Mouse (Mus musculus) lung, postnatal 0 days (tissue): ENCODE data around the gene Nckap5.

ENCODE experiments used
- CTCF ChIP-seq: IDR thresholded peaks from 2 replicates; pipeline ENCODE4 v1.5.1; 2016; ENCODE audit warnings: antibody characterized with exemption, mild to moderate bottlenecking
- EP300 ChIP-seq: IDR thresholded peaks from 2 replicates; pipeline ENCODE4 v1.6.1; 2016; ENCODE audit warnings: antibody characterized with exemption, mild to moderate bottlenecking, control low read depth

DNA sequence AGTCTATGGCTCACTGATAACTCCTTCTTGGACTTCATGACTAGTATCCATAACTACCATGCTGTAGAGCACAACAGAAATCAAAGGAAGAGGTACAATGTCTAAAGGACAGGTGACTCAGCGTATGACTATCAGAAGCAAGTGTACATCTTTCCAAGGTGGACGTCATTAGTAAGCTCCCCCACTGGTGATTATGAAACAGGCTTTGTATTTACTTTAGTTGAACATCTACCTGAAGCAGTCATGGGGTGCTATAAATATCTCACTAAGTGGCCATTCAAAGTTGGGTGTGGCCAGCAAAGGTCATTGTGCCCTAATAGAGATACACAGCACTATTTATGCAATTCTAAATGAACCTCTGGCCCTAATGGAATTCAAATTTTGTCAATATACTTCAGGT, 157.4 kb downstream of the Nckap5 start:
- TF ChIP-seq CTCF (no peak), EP300 (peak; percentile 98)
